Mouse (Mus musculus) lung, postnatal 36 days (tissue): ENCODE measurements around the gene Mical3.

Experiments used
- DNase-seq: peaks from one replicate; pipeline ENCODE4 v3.0.0; 2022; ENCODE audit warnings: mixed read lengths

Gene Mical3

DNA sequence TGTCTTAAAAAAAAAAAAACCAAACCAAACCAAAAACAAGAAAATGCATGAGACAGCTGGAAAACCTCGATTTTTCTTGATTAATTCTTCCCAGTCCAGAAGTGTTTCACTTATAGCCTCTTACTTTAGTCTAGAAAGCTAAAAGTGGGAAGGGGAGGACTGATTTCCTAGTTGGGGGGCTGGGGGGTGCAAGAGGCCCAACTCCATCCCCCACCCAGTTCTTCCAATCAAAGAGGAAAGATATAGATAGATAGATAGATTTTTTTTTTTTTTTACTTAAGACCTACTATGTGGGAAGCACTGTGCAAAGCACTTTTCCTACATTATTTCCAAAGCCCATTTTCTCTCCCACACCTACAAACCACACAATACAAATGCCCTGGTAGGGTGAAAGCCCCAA is 22.7 kb downstream of the Mical3 start:
- DNase-seq = no peak

DNA sequence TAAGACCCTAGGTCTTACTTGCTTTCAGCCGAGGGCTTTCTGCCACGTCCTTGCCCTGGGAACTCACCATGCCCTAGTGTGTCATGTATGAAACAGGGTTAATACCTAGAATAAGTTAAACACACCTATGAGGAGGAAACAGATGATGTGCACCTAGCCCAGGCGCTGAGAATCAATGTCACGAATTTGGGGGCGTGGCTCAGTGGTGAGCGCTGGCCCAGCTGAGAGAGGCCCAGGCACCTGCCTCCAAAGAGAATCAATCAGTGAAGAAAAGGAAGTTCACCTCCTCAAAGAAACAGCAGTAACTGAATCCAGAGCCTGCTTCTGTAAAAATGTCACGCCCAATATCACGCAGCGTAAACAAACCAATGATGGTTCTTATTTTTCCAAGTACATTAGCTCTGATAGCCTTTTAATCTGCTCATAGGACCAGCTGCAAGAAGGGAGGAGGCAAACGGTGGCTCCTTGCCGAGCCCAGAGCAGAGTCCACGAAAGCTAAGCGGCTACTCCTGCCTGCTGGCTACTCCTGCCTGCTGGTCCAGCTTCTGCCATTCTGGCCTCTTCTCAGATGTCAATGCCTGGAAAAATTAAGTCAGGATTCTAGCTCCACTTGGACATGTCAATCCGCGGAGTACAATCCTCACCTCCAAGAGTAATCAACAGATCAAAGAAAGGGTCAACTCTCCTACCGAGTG is 23.9 kb downstream of the Mical3 start:
- no peak for DNase-seq

DNA sequence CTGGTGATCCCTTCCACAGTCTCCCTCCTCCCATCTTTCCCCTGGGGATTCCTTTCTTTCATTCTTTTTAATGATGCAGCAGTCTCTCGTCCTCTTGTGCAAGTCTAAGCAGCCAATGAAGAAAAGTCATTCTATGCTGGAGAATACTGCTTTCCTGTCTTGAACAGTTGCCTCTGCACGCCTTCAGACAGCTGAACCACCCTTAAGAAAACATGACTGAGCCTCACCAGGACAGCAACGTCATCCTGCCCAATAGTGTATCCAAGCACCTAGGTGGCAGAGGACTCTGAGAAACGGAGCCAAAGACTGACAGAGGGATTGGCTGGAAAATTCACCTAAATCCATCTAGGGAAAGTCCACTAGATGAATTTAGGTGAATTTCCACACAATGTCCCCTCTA is 25.1 kb downstream of the Mical3 start:
- no peak for DNase-seq

DNA sequence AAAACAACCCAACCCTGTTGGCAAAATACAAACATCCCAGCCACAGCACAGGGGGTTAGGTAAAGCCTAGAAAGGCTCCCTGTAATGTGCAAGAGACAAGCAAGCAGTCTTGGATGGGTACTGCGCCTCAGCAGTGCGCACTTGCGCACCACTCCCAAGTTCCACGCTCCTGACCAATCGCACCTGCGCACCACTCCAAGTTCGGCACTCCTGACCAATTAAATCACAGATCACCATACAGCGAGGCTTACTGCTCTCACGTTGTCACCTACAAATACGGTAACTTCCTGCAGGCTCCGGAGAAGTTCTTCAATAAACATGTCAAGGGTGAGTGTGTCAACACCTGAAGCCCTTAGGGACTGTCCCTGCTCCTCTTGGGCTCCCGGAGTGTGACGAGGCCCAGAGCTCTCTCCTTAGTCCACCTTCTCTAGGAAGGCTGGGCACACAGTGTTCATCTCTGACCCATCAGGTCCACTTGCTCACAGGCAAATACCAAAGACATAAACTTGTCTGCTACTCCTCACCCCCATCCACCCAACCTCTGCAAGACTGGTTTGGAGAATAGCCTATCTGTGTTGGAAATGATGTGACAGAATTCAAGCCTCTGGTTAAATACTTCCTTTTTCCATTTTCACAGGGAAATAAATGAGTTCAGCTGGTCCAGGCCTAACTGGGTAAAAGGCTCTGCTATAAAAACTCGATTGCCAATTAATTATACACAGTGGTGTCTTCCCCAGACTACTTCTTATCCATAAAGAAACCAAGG is 27.2 kb downstream of the Mical3 start:
- no peak for DNase-seq

DNA sequence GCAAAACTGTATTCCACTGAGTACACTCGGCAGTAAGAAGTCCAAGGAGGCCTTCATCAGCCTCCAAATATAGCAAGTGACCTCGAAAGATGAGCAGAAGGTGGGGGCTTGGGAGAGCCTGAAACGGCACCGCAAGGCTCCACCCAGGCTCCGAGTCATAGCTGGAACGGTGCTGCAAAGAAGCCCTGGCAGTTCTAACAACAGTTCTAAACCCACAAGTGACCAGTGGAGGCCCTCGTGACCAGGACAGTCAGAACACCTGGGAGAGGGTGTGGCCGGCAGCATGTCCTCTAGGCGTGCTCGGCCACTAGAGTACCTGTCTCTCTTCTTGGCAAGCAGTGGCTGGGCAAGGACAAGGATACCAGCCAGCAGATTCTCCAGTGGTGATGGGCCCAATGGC is 27.9 kb downstream of the Mical3 start:
- no peak for DNase-seq

DNA sequence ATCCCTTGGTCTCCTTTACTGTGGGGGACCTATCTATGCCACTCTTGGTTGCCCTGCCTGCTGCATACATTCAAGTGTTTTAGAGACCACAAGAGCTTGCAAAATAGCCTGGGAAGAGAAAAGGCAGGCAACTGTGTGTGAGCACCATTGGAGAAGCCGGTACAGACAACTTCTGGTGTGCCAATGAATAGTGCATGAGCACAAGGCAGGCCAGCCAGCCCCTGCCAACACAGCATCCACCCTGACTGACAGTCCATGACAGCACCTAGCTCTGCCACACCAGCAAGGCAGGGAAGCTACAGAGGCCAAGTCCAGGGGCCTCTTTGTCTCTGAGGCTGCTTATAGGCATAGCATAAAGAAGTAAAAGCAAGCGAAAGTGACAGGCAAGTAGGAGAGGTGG is 28.7 kb downstream of the Mical3 start:
- DNase-seq = no peak

DNA sequence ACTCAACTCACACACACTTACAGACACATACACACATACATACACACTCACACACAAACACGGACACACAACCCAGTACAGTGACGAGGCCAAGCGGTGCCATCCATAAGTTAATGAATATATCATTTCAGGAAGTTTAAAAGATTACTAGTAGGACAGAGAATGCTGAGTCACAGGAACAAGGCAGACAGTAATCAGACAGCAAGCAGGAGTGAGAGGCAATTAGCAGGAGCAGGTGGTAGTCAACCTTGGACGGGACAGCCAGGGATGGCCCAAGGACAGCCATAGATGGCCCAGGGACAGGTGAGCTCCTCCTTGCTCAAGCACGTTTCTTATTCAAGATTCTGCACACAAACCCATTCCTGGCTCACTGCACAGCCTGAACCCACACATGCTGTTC is 29.6 kb downstream of the Mical3 start:
- DNase-seq = no peak

DNA sequence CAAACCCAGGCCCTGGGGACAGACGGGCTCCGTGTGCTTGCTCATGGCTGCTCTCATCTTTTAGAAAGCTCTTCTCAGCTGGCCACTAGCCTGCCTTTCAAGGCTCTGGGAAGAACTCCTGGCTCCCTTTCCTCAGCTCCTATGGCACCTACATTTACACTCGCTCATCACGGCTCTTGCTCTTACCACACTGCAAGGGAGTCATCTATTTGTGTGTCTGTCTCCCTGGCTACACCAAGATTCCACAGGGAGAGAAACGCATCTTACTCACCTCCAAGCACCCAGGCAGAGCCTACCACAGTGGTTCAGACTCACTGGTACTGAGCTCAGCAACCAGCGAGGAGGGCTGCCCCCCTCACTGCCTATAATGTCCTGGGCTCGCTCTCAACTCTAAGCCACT is 31.0 kb downstream of the Mical3 start:
- DNase-seq = no peak

DNA sequence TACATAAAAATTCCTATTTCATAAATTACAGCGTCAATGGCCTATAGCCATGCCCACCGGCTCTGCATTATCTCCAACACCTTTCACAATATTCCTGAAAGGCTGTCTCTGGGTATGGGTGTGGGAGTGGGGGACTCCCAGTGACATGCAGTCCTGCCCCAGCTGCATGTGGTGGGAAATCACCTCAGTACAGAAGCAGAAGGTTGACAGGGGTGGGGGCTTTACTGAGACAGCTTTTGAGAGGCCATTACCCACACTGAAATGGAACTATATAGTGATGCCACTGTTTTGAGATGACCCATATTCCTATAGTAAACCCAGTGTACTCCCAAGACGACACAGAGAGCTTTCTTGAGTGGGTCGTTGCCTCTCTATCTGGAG is 31.6 kb downstream of the Mical3 start:
- no peak for DNase-seq

DNA sequence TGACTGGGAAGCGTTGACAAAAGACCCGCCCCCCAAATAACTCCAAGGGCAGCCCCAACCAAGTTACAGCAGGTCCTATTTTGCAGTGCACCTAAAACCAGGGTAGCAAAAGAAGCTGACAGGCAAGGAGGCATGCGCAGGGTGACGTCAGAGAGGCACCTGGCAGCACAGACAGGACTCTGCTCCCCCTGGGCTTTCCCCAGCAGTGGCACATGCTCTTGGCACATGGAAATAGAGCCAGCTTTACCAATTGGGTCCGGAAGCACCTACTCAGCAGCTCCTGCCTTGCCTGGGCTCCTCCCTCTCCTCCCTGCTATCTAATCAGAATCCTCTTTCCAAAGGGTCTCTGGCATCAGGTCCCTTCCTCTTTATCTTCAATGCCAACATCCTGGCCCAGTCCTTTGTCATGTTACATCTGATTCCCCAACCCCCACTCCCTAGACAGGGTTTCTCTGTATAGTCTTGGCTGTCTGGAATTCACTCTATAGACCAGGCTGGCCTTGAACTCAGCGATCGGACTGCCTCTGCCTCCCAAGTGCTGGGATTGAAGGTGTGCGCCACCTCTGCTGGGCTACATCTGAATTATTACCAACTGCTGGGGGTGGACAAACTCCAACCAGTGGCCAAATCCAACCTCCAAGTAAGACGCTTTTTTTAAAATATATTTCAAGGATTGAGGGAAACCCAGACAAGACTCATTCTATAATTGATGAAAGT is 32.1 kb downstream of the Mical3 start:
- DNase-seq = no peak

DNA sequence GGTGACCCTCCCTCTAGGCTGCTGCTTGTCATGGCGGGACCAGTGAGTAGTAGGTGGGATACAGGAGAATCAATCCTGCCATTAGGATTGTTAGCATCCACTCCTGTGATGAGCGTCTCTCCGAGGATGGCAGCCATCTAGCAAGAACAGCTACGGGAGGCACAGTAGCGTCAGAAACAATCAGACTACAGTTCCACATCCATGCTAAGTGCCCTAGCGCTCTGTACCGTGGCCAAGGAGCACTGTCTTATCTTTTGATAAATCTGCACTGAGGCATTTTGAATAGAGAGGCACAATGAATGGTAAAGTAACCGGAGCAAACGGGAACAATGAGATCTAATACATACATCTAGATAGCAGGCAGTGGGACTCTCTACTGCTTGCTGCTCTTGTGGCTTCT is 32.7 kb downstream of the Mical3 start:
- no peak for DNase-seq

DNA sequence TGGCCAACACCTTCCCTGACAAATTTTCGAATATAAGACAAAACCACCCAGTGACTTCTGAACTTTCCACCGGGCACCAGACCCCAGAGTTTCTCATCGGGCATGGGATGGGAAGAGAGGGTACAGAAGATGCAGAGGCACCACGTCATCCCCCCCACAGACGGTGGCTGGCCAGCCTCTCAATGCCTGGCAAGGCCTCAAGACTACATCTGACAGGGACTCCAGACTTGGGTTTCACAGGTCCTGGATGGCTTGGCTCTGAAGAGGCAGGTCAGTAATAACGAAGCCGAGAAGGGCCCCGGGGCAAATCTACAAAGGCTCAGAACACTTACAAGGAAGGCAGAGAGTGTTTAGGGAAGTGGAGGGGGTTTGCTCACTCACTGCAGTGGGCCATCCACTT is 33.9 kb downstream of the Mical3 start:
- no peak for DNase-seq

DNA sequence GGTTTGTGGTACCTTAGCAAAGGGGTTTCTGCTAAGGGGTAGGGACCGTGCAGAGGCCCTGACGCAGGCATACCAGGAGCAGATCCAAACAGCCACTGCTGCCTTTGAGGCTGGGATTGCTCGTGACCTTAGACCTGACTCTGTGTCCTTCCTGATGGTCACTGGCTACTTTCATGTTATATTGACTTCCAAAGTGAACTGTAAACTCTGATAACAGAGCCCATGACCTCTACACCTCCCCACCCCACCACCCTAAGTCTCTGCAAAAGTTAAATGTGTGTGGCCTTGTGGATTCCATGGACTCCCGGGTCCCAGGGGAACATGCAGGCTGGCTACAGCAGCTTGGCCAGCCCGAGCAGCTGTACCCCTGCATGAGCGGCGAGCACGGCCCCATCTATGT is 34.4 kb downstream of the Mical3 start:
- no peak for DNase-seq

DNA sequence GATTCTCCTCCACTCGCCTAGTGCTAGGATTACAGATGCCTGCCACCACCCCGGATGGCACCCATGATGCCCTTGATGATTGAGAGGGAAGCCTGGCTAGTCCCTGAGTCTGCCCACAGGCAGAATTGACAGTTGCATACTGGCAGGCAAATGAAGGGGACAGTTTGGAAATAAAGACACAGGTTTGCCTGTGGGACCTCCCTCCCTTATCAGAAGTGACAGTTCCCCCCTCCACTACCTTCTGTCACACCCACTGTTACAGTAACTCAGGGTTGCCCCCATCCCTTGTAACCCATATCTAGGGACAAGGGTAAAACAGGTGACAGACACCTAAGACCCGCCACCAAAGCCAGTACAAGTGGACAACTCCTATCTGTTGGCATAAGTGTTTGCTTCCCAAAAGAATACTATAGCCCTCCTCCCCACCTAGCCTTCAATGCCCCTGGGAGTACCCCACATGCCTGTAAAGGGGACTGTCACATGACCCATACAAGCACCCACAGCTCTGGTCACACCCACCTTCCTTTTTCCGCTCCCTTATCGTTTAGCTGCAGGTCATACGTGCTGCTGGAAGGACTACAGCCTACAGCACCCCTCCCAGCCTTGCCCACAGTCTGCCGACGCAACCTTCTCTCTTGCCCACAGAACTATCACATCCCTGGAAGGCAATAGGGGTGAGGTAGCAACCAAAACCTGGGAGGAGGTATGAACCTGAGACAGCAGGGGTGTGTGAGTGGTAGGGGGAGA is 37.0 kb downstream of the Mical3 start:
- DNase-seq = no peak

DNA sequence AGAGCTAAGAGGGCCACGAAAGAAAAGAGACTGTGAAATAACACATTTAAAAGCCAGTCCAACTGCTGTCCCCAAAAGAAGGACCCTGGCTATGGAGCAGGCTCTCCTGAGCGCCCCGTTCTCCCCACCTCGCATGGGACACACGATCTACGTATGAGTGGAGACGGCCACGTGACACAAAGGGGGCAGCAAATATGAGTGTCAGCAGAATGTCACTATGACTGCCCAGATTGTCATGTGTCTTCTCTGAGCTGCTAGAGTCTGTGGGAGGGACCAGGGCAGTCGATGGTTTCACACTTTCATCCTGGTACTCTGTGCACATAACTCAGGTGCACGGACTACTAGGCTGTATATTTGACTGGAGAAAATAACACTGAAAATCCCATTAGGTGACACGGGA is 40.0 kb downstream of the Mical3 start:
- no peak for DNase-seq

DNA sequence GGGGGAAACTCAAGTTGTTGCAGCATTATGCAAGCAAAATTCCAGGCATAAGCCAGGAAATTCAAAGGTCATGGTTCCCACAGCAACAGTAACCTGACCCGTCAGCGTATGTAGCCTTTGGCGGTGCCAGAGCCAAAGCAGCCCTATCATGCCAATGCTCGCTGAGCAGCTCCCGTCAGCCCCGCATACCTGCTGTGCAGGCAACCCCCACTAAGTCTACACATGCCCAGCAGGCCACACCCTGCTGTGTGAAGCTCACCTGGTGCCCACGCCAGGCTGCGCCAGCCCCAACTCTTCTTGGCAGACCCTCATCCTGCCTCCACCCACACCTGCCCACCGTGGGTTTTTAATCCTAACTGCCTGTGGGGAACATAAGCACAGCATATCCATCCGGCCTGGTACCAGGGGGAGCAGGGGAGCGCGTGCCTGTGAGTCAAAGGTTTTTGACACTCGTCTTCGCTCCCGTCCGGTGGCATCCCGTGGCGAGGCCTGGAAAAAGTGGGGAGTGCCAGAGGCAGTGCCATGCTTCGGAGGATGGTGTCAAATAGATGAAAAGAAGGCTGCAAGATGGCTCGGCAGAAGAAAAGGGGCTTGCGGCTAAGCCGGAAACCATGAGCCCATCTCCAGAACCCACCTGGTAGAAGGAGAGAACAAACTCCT is 43.1 kb downstream of the Mical3 start:
- DNase-seq = peak; percentile 71

DNA sequence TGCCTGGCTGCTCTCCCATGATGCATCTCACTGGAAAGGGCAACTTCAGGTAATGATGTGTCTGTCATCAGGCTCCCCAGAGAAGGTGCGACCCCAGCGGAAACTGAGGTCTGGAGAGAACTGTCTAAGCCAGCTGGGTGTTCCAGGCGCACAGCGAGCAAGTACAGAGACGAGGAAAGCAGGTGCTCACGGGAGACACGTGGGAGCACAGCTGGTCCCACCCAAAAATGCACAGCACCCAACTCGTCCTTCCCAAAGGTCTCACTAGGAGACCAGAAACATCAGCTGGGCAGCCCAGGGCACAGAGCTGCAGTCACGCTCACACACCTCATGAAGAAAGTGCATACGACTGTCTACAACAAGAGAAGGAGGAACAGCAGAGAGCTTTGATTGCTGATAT is 43.7 kb downstream of the Mical3 start:
- DNase-seq = no peak

DNA sequence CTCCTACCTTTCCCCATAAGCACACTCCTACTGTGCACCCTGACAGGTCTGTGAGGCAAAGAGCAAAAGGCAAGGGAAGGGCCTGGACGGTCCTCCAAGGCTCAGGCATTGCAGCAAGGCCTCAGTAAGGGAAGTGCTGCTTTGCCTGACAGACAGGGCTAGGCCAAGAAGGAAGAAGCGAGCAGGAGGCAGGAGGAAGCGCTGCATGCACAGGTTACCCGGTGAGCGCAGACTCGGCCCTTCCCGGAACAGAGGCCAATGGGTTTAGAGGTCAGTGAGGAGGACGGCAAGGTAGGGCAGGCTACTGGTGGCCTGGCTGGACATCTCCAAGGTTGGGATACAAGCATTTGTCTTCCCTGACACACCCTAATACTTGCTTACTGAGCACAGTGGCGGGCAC is 44.6 kb downstream of the Mical3 start:
- no peak for DNase-seq

DNA sequence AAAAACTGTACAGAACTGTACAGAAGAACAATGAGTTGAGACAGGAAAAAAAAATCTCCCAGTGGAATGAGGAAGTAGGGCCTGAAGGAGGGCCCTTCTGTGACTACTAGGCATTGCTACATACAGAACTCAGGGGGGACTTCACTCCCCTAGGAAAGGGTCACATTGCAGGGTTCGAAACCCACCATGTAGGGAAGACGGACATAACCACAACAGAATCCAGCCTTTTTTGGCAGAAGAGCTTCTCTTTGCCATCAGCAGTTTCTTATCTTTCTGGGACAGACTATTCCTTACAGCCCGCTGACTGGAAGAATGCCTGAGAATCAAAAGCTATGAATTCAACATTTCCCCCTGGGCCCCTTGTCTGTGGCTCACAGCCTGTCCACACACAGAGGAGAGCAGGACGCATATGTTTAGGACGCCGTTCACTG is 46.7 kb downstream of the Mical3 start:
- DNase-seq = no peak

DNA sequence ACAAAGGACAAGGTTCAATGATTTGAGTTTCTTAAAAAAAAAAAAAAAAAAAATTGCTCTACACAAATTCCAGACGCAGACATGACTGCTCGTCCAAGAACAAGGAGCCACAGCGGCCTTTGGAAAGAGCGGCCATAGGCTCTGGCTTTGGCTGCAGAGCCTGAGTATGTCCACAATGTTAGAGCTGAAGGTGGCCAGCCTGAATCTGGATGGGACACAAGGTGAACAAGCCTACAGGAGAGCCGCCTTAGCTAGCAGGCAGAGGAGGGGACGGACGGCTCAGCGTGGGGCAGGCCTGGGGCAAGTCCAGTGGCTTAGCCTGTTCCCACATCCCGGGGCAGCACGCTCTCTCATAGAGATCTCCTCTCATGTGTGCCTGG is 48.7 kb downstream of the Mical3 start:
- DNase-seq = no peak

DNA sequence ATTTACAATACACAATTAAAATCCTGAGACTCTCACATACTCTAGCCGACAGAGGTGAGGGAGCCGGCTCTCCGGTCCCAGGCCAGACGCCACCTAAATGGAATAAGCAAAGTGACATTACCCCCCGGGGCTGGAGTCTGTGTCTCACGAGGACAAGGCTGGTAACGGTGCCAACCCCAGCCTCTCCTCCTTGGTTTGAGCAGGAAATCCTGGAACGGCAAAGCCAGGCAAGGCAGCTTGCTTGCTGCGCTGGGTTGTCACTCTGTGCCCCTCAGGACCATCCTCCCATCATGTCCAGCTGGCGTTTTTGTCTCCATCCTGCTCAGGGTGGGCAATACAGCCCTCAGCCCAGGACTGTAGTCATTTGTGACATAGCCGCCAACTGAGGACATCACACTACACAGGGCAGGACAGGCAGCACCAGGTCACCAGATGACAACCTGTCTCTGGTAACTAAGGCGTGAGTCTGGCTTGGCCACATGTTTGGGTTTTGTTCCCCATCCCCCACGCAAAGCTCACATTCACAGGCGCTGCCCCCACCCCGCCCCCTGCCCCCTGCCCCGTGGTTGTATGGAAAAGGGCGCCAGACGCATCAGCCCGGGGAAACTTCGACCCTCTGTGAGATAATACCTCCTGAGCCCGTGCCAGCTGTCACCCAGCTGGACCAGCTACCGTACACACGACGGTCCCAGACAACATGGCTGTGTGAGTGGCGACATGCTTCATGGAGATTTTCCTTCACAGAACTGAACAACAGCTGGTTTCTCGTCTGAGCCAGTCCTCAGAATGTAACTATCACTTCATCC is 49.3 kb downstream of the Mical3 start:
- DNase-seq = no peak

DNA sequence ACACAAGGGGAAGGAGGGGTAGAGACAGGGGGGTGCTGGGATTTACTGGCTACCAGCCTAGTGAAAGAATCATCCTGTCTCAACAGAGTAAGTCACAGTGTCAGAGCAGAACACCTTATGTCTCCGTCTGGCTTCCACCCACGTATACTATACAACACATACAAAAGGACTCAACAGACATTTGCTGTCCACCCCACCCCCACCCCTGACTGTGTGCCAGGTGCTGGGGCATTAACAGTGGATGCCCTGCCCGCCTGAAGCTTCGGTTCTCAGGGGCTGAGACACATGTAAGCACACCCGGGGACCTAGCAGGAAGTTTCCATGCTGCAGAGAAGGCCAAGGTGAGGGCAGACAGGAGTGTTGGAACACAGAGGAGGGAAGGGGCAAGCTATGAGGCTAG is 52.6 kb downstream of the Mical3 start:
- DNase-seq = no peak
